ENCODE assay signal across 24 mouse cellular contexts in the genomic region with DNA sequence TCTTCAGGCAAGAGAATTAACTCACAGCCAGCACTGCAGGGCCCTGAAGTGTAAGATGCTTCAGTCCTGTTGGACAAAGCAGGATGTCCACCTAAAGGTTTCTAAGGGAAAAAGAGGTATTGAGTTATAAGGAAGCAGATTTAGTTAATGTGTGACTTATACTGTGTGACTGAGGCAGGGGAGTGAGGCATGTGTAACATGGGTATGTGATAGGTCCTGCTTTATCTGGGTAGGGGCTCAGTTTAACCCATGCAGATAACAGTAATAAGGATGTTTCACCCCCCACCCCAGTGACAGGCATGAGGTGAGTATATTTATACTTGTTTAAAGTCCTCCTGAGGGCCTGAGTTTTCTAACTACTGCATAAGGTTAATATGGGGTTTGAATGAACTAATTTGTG. TPM values are rescaled to one million over a fixed set of nuclear protein-coding genes. Genes with fewer than 3 reads are reported as not detected.
"Had no signal": no experiment of that assay in that cellular context is flagged by ENCODE, and none has a peak within 500 bp of the region (broad histone marks: within the 10 kb centered on the region; RNA-seq: fewer than 3 reads in every experiment).

No protein-coding gene starts in this region.

- DNase-seq: kidney, adult 2 months; kidney, postnatal 10 days; kidney, postnatal 36 days; layer of hippocampus, postnatal 36 days; left cerebral cortex, postnatal 4 days; lung, adult 2 months; lung, postnatal 14 days; lung, postnatal 4 days; right cerebral cortex, postnatal 25 days; spleen, adult 18-20 months; thymus, postnatal 25 days had no signal

- H3K4me1 ChIP-seq: kidney, embryonic 15.5 days; limb, embryonic 12.5 days; limb, embryonic 15.5 days; liver, embryonic 12.5 days; liver, embryonic 15.5 days; midbrain, embryonic 13.5 days; neural tube, embryonic 12.5 days; neural tube, embryonic 15.5 days; stomach, embryonic 15.5 days had no signal

- H3K9ac ChIP-seq: kidney, embryonic 15.5 days; limb, embryonic 12.5 days; limb, embryonic 15.5 days; liver, embryonic 12.5 days; liver, embryonic 15.5 days; midbrain, embryonic 13.5 days; neural tube, embryonic 12.5 days; neural tube, embryonic 15.5 days; stomach, embryonic 15.5 days had no signal

- H3K9me3 ChIP-seq: kidney, embryonic 15.5 days; limb, embryonic 12.5 days; limb, embryonic 15.5 days; liver, embryonic 12.5 days; liver, embryonic 15.5 days; midbrain, embryonic 13.5 days; neural tube, embryonic 12.5 days; neural tube, embryonic 15.5 days; stomach, embryonic 15.5 days had no signal

- ATAC-seq: inflammation-experienced regulatory T-cells, adult 6 months; liver, embryonic 12.5 days; midbrain, embryonic 13.5 days had no signal

- H3K27ac ChIP-seq: kidney, embryonic 15.5 days; left cerebral cortex, adult 2 months; limb, embryonic 12.5 days; limb, embryonic 15.5 days; liver, embryonic 12.5 days; liver, embryonic 15.5 days; midbrain, embryonic 13.5 days; neural tube, embryonic 12.5 days; neural tube, embryonic 15.5 days; stomach, embryonic 15.5 days had no signal

- H3K4me2 ChIP-seq: kidney, embryonic 15.5 days; limb, embryonic 12.5 days; limb, embryonic 15.5 days; liver, embryonic 12.5 days; liver, embryonic 15.5 days; midbrain, embryonic 13.5 days; neural tube, embryonic 12.5 days; neural tube, embryonic 15.5 days; stomach, embryonic 15.5 days had no signal

- H3K27me3 ChIP-seq: kidney, embryonic 15.5 days; limb, embryonic 12.5 days; limb, embryonic 15.5 days; liver, embryonic 12.5 days; liver, embryonic 15.5 days; midbrain, embryonic 13.5 days; neural tube, embryonic 12.5 days; neural tube, embryonic 15.5 days; stomach, embryonic 15.5 days had no signal

- H3K4me3 ChIP-seq: kidney, embryonic 15.5 days; left cerebral cortex, adult 2 months; limb, embryonic 12.5 days; limb, embryonic 15.5 days; liver, embryonic 12.5 days; liver, embryonic 15.5 days; midbrain, embryonic 13.5 days; neural tube, embryonic 12.5 days; neural tube, embryonic 15.5 days; stomach, embryonic 15.5 days had no signal

RNA-seq across cellular contexts. Expression of gene Aldh1l2, which starts 29.1 kb away (rescaled TPM):
- total RNA-seq: megakaryocyte progenitor cell, adult 5-6 weeks; megakaryocyte-erythroid progenitor cell, adult 5-6 weeks had no signal
- polyA plus RNA-seq: inflammation-experienced regulatory T-cells, adult 6 months had no signal
